Mouse (Mus musculus) neural tube, embryonic 14.5 days (tissue): Measurements from ENCODE around the gene Ttbk1. TPM values are rescaled to one million over a fixed set of nuclear protein-coding genes. Genes with fewer than 3 reads are reported as not detected.
A peak's percentile ranks its signal among the peaks of the same experiment; 100 is the strongest.

Experiments used
- ATAC-seq: fragments of 200-750 bp; cut with Nextera tagmentation; 2 replicates; pipeline ENCODE4 v1.8.0; 2017; ENCODE audit warnings: low read depth, mild to moderate bottlenecking, moderate TSS enrichment, moderate library complexity
- H3K27ac ChIP-seq: fragments of 300-500 bp; sonication (generic); 2 replicates; pipeline ENCODE4 v1.5.1; 2014; ENCODE audit warnings: low read depth, mild to moderate bottlenecking, control low read depth, low read length, moderate library complexity, mixed read lengths
- H3K27me3 ChIP-seq: fragments of 300-500 bp; sonication (generic); 2 replicates; pipeline ENCODE4 v1.6.1; 2014; ENCODE audit warnings: low read length; ENCODE audit not compliant: control insufficient read depth, insufficient read depth
- H3K36me3 ChIP-seq: fragments of 300-500 bp; sonication (generic); 2 replicates; pipeline ENCODE4 v1.6.1; 2014; ENCODE audit warnings: low read length, mixed read lengths; ENCODE audit not compliant: control insufficient read depth, insufficient read depth
- H3K4me1 ChIP-seq: fragments of 300-500 bp; sonication (generic); 2 replicates; pipeline ENCODE4 v1.6.1; 2014; ENCODE audit warnings: low read length; ENCODE audit not compliant: control insufficient read depth, insufficient read depth
- H3K4me2 ChIP-seq: fragments of 300-500 bp; sonication (generic); 2 replicates; pipeline ENCODE4 v1.6.1; 2014; ENCODE audit warnings: mild to moderate bottlenecking, low read depth, low read length, control low read depth
- H3K4me3 ChIP-seq: fragments of 300-500 bp; sonication (generic); 2 replicates; pipeline ENCODE4 v1.5.1; 2014; ENCODE audit warnings: low read depth, low read length, control low read depth, mixed read lengths
- H3K9ac ChIP-seq: fragments of 300-500 bp; sonication (generic); replicated peaks from 2 replicates; pipeline ENCODE4 v1.6.1; 2014; ENCODE audit warnings: low read depth, mild to moderate bottlenecking, control low read depth, low read length, mixed read lengths
- H3K9me3 ChIP-seq: fragments of 300-500 bp; sonication (generic); 2 replicates; pipeline ENCODE4 v1.6.1; 2016; ENCODE audit warnings: low read length; ENCODE audit not compliant: control insufficient read depth
- WGBS: fragments of 180-500 bp; shearing (Covaris S2); extraction: QIAGEN DNeasy Blood & Tissue Kit; methylation state at CpG from one replicate; pipeline ENCODE4 v1.1.7; 2014; 5-methylcytosine and 5-hydroxymethylcytosine counted together
- polyA plus RNA-seq: library from polyadenylated mRNA; unstranded; fragments of >200 nt; fragmentation: Nextera tagmentation; extraction: Ambion mirVana; gene quantifications from 2 replicates; pipeline ENCODE4 v1.2.1, GENCODE M21; 2014

Gene Ttbk1
- polyA plus RNA-seq, 1 experiment from 2014 or later = 6.3 TPM

DNA sequence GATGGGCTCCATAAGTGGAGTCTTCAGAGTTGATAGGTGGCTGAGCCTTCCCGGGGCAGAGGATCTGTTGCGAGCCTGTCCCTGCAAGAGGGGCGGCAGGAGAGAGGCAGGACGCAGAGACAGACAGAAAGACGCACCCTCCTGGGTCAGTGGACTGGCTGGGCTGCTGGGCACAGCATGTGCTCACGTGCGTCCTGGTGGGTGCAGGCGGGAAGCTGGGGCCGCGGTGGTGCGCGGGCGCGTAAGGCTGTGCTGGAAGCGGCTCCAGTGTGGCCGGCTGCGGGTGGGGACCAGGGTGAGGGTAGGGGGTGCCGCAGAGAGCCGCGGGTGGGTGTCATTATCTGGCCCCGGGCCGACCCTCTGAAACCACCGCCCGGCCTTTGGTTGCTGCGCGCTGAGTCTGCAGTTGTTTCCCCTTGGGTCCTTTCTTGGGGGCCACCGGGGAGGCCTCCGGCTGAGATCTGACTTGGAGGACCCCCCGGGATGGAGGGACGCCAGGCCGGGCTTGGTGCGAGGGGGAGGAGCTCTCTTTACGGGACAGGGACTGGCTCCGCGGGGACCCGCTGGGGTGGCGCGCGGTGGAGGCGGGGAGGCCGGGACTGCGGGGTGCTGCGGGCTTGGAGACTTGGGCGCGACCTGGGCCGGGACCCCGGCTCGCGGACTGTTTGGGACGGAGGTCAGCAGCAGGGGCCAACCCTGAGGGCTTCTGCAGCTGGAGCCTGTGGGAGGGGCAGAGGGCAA, 42.5 kb downstream of the Ttbk1 start:
- Histone ChIP-seq H3K4me1 (no peaks in the 10 kb centered on the region), H3K36me3 (peaks cover 5% of the 10 kb centered on the region; the same call in 1 of the 2 replicates), H3K9me3 (no peaks in the 10 kb centered on the region), H3K4me2 (0 out of 2 replicates have a peak overlapping the region, but pooled peaks have one; percentile 11), H3K27me3 (peaks cover 13% of the 10 kb centered on the region), H3K9ac (no peak overlapping the region), H3K4me3 (no peak overlapping the region), H3K27ac (no peak overlapping the region)
- 5% methylated on average over 49 of the region's 50 CpGs for WGBS
- no peak for ATAC-seq

DNA sequence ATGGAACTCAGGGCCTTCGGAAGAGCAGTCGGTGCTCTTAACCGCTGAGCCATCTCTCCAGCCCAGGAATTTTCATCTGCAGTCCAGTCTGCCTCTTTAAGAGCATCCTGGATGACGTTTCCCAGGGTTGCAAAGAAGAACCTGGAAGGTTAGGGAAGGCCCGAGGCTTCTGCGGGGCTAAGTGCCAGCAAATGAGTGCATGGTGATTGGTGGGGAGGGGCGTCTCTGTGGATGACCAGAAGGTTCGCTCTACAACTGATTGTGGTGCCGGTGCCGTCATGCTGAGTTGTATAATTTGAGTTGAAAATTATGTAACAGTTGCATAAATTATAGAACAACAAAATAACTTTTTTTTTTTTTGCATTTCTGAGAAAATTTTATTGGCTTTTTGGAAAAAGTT, 48.3 kb downstream of the Ttbk1 start:
- H3K36me3 ChIP-seq = no peaks in the 10 kb centered on the region
- no peak overlapping the region for H3K9ac ChIP-seq
- H3K4me1 ChIP-seq = no peaks in the 10 kb centered on the region
- no peak overlapping the region for H3K4me3 ChIP-seq
- H3K9me3 ChIP-seq = no peaks in the 10 kb centered on the region
- WGBS = 92% methylated on average over 10 of the region's 10 CpGs
- no peak overlapping the region for H3K27ac ChIP-seq
- ATAC-seq = no peak
- H3K4me2 ChIP-seq = no peak overlapping the region
- H3K27me3 ChIP-seq = 0 out of 2 replicates have a peak, but pooled peaks cover 4% of the 10 kb centered on the region

DNA sequence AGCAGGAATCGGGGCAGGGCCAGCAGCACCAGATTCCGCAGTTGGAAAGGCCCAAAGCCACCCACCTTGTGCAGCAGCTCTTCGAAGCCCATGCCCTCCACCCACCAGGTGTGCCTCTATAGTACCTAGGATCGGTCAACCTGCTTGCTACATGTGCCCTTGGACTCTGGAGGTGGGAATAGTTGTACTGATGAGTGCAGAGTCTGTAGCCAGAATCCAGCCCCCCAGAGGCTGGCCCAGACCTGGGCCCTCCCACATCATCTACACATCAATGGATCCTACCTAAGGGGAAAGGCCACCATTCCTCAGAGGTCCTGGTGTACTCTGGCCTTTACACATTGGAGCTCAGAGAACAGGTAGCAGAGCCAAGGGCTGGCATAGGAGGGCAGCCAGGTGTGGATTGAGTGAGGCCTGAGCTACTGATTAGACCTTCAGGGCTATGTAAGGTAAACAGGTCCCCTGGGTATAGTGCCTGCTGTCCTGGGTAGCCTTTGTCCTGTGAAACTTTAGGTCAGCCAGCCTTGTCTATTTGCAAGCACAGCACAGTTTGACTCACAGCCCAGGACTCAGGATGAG, 49.1 kb downstream of the Ttbk1 start, which contains the start of gene Slc22a7:
Slc22a7 (minus strand) TSS at position 160 of the 576 bp plus-strand sequence.
- 0 out of 2 replicates have a peak, but pooled peaks cover 4% of the 10 kb centered on the region for H3K27me3 ChIP-seq
- H3K9ac ChIP-seq = no peak within 1 kb of the TSS
- H3K4me1 ChIP-seq = no peaks in the 10 kb centered on the region
- ATAC-seq = no peak
- H3K4me2 ChIP-seq = no peak within 1 kb of the TSS
- no peak within 1 kb of the TSS for H3K4me3 ChIP-seq
- no peaks in the 10 kb centered on the region for H3K9me3 ChIP-seq
- no peak within 1 kb of the TSS for H3K27ac ChIP-seq
- 75% methylated on average over 4 of the region's 4 CpGs for WGBS
- no peaks in the 10 kb centered on the region for H3K36me3 ChIP-seq

DNA sequence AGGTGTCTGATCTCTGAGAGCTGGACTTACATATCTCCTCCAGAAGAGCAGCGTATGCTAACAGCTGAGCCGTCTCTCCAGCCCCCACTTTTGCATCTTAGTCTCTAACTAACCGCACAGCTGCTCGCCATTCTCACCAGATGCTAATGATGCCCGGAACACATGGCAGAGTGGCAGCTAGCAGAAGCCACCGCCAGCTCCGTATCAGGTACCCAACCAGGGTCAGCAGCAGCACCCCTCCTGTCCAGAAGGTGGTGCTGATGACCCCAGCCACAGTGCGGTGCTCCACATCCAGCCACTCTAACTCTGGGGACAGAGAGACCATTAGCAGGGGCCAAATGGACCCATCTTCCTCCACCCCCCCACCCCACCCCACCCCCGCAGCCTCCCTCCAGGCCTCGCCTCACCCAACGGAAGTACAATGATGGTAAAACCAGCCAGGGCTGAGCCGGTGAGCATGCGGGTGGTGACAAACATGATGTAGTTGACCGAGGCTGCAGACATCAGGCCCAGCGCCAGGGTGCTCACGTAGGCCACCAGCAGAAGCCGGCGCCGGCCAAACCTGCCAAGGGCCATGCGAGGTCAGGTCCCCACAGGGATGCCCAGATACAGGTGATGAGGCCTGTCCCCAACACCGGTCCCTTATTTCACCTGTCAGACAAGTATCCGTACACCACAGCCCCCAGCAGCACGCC, 50.7 kb downstream of the Ttbk1 start:
- 26% methylated on average over 23 of the region's 23 CpGs for WGBS

DNA sequence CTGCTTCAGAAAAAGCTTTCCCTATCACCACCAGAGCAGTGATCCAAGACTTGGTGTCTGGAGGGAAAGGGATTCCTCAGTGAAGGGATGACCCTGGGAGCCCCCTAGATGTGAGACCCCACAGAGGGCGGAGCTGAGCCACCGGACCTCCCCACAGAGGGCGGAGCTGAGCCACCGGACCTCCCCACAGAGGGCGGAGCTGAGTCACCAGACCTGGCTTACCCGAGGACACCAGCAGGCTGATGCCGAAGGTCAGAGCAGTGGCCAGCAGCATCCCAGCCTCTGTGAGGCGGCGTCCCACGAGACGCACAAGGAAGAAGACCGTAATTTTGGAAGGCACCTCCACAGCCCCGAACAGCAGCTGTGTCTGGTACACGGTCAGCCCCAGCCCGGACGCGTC, 53.8 kb downstream of the Ttbk1 start:
- Histone ChIP-seq H3K9ac (no peak overlapping the region), H3K4me2 (0 out of 2 replicates have a peak overlapping the region, but pooled peaks have one; percentile 18), H3K9me3 (no peaks in the 10 kb centered on the region), H3K4me1 (no peaks in the 10 kb centered on the region), H3K27me3 (no peaks in the 10 kb centered on the region), H3K4me3 (no peak overlapping the region), H3K27ac (no peak overlapping the region), H3K36me3 (no peaks in the 10 kb centered on the region)
- WGBS = 2% methylated on average over 17 of the region's 17 CpGs
- peak; percentile 36; the same call in 1 of the 2 replicates for ATAC-seq

More for the DNA sequence above, 50.7 kb downstream of the Ttbk1 start:
- H3K4me1 ChIP-seq = no peaks in the 10 kb centered on the region
- no peak overlapping the region for H3K4me3 ChIP-seq
- ATAC-seq = peak; percentile 69
- no peak overlapping the region for H3K27ac ChIP-seq
- H3K4me2 ChIP-seq = no peak overlapping the region
- no peaks in the 10 kb centered on the region for H3K27me3 ChIP-seq
- no peaks in the 10 kb centered on the region for H3K9me3 ChIP-seq
- no peaks in the 10 kb centered on the region for H3K36me3 ChIP-seq
- no peak overlapping the region for H3K9ac ChIP-seq

DNA sequence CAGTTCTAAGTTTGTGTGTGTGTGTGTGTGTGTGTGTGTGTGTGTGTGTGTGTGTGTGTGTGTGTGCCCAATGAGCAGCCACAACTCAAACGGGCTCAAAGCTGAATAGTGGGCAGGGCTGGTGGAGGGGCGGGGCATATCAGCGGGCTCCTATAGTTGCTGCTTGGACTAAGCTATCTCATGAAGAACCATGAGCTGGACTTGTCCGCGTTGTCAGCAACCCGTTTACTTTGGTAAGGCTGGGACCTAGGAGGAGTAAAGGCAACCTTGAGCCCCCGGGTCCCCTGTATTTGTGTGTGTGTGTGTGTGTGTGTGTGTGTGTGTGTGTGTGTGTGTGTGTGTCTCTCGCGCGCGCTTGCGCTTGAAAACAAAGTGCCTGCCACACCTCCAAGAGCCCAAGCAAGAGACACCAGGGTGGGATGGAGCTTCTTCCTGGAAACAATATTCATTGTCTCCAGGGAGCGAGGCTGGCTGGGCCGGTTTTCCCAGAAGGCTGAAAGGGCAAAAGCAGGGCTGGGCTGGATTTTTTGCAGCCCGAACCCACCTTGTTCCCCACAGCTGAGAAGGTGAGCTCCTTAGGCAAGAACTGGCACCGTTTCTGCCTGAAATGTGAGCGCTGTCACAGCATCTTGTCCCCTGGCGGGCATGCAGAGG, 58.6 kb downstream of the Ttbk1 start, which contains the start of gene Crip3:
Crip3 (plus strand) TSS at position 166 of the 654 bp plus-strand sequence.
- no peak within 1 kb of the TSS for H3K9ac ChIP-seq
- no peak for ATAC-seq
- H3K27me3 ChIP-seq = no peaks in the 10 kb centered on the region
- H3K4me1 ChIP-seq = no peaks in the 10 kb centered on the region
- peak within 1 kb of the TSS; percentile 18; the same call in 1 of the 2 replicates for H3K4me2 ChIP-seq
- H3K9me3 ChIP-seq = no peaks in the 10 kb centered on the region
- no peak within 1 kb of the TSS for H3K27ac ChIP-seq
- H3K4me3 ChIP-seq = no peak within 1 kb of the TSS
- 13% methylated on average over 17 of the region's 18 CpGs for WGBS
- H3K36me3 ChIP-seq = no peaks in the 10 kb centered on the region

DNA sequence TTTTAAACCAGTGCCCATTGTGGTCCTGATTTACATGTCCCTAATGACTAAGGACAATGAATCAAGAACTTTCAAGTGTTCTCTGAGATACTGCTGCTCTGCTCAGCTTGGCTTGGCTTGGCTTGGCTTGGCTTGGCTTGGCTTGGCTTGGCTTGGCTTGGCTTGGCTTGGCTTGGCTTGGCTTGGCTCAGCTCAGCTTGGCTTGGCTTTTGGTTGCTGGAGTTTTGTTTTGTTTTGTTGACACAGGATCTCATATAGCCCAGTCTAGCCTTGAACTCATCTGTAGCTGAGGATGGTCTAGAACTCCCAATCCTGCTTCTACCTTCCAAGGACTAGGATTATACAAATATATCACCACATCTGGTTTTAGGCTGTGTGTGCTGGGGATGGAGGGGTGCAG, 61.0 kb downstream of the Ttbk1 start:
- H3K4me1 ChIP-seq = no peaks in the 10 kb centered on the region
- no peaks in the 10 kb centered on the region; the same call in 1 of the 2 replicates for H3K36me3 ChIP-seq
- no peak overlapping the region for H3K27ac ChIP-seq
- H3K4me2 ChIP-seq = no peak overlapping the region
- no peaks in the 10 kb centered on the region for H3K27me3 ChIP-seq
- no peak overlapping the region for H3K9ac ChIP-seq
- H3K4me3 ChIP-seq = no peak overlapping the region
- ATAC-seq = no peak
- H3K9me3 ChIP-seq = no peaks in the 10 kb centered on the region

DNA sequence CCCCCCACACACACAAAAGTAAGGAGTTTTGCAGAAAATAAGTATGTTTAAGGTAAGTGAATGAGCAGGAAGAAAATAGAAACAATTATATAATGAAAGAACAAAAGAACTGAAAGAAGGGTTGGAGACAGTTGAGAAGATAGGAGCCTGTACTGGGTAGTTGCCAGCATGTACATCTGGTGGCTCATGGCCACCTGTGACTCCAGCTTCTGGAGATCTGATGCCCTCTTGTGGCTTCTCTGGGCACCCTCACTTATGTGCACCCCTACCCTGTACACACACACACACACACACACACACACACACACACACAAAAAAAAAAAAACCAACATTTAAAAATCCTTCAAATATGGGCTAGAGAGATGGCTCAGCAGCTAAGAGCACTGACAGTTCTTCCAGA, 67.8 kb downstream of the Ttbk1 start:
- Histone ChIP-seq H3K27me3 (no peaks in the 10 kb centered on the region), H3K4me2 (no peak overlapping the region), H3K4me3 (no peak overlapping the region), H3K9ac (no peak overlapping the region), H3K27ac (no peak overlapping the region), H3K4me1 (no peaks in the 10 kb centered on the region), H3K9me3 (no peaks in the 10 kb centered on the region), H3K36me3 (peaks cover 4% of the 10 kb centered on the region; the same call in 1 of the 2 replicates)
- ATAC-seq = no peak
